Mouse (Mus musculus) G1E (cell line): ENCODE results near the gene Galm.

ENCODE experiments used
- CTCF ChIP-seq: IDR thresholded peaks from 2 replicates; pipeline ENCODE4 v1.5.1; 2012; ENCODE audit warnings: low read depth, low read length, inconsistent platforms, mixed read lengths
- GATA1 ChIP-seq: IDR thresholded peaks from 2 replicates; pipeline ENCODE4 v1.6.1; 2012; ENCODE audit warnings: borderline replicate concordance, low read length, inconsistent platforms, mixed read lengths

GRCm38 (mm10) chr17:80131431-80131766 lies 4.1 kb downstream of the Galm start:
- no peak for TF ChIP-seq CTCF
- TF ChIP-seq GATA1 = no peak
